Mouse (Mus musculus) adrenal gland, adult 18-20 months (tissue): Measurements from ENCODE around the gene Shroom1. TPM values are rescaled to one million over a fixed set of nuclear protein-coding genes. Genes with fewer than 3 reads are reported as not detected.
A peak's percentile ranks its signal among the peaks of the same experiment; 100 is the strongest.

Experiments
- DNase-seq, 2 experiments: peaks; one replicate each; pipeline ENCODE4 v3.0.0; 2021 to 2022; ENCODE audit warnings: low spot score in 2 of 2
- total RNA-seq, 2 experiments: library from RNA; stranded (reverse); gene quantifications; 1 replicate in 1 of 2; 2 replicates in 1 of 2; pipeline ENCODE4 v1.2.3; 2021

Shroom1 gene
- total RNA-seq, 2 experiments from 2014 or later: 3.7 to 10.9 TPM

GRCm38 (mm10) chr11:53478383-53479170, 21.6 kb downstream of the Shroom1 start:
- no peak for DNase-seq

- DNase-seq: no peak
These were observed 22.3 kb downstream of the Shroom1 start for GRCm38 (mm10) chr11:53479171-53479782.

DNA sequence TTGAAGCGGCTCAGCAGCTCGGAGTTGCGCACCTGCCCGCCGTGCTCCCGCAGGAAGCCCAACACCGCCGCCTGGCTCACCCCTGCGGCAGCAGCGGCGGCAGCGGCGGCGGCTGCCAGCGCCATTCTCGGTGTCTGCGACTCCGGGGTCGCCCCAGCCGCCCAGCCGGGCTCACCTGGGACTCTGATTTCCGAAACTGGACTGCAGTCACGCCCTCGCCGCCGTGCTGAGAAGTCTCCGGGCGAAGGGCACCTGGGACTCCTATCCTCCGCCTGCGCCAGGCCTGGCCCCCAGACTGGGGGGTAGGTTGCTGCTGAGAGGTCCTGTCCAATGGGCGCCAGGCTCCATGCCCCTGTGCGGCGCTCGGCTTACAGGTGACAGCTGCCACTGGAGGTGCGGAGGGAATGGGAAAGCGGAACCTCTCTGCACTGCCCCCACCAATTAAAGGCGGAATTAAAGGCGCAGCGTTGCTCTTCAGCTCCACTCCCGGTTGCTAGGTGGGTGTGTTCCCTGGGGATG, 22.8 kb downstream of the Shroom1 start, which contains the start of the genes Gm9945 and Sowaha:
TSS of gene Gm9945 (plus strand) at position 384 of the 519 bp plus-strand sequence.
TSS of gene Sowaha (minus strand) at position 492 of the 519 bp plus-strand sequence.
- DNase-seq: peak in 1 of 2 experiments; percentile 40

DNA sequence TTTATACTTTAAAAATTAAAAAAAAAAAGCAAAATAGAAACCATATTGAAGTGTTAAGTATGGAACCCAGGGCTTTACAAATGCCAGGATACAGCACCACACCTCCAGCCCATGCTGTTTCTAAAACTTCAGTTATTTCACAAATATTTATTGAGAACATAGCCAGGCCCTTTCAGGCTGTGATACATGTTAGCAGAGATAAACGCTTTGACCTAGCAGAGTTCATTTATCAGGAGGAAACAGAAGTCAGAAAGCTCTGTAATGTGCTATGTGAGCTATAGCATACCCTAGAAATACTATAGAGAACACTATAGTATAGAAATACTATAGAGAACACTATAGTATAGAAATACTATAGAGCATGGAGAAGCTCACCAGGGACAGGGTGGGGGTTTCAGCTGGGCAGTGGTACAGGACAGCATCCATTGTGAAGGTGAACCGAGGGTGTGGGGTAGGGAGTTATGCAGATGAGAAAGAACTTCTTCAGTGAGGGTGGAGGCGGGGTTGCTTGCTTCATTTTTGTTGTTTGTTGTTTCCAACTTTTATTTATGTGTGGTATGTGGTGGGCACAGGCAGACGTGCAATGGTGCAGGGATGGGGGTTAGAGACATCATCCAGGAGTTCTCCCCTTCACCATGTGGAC, 24.2 kb downstream of the Shroom1 start:
- DNase-seq: no peak

- DNase-seq: no peak
These were observed 26.3 kb downstream of the Shroom1 start for GRCm38 (mm10) chr11:53483159-53483891.

GRCm38 (mm10) chr11:53485719-53486118, 28.7 kb downstream of the Shroom1 start:
- DNase-seq: no peak

- DNase-seq: no peak
These were observed 29.3 kb downstream of the Shroom1 start for GRCm38 (mm10) chr11:53486351-53486750.

DNA sequence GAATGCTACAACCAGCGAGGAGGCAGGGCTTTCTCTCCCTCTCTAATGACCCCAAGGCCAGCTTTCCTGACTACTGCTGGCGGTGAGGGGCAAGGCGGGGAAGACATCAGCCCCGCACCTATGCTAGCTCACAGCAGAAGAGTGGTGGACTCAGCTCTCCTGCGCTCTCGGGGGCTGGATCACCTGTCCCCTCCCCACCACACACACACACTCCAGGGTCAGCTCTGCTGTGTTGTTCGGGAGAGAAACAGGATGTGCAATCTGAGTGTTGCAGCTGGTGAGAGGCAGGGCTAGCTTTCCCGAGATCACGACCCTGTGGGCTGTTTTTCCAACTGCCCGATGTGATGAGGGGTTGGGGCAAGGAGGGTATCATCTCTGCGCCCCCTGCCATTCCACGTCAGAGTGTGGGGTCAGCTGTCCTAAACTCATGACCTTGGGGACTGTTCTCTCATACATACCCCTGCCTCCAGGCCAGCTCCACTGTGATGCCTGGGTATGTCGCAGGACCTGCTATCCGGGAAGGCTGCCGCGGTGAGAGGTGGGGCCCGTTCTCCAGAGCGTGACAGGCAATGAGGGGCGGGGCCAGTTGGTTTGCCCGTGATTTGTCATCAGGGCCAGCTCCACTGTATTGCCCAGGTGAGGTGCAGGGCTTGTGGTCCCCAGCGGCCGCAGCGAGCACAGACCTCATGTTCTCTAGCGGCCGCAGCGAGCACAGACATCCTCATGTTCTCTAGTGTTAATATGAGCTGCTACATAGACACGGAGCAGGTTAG, 30.0 kb downstream of the Shroom1 start:
- DNase-seq: no peak

- DNase-seq: no peak
These were observed 32.0 kb downstream of the Shroom1 start for GRCm38 (mm10) chr11:53489007-53489406.

DNA sequence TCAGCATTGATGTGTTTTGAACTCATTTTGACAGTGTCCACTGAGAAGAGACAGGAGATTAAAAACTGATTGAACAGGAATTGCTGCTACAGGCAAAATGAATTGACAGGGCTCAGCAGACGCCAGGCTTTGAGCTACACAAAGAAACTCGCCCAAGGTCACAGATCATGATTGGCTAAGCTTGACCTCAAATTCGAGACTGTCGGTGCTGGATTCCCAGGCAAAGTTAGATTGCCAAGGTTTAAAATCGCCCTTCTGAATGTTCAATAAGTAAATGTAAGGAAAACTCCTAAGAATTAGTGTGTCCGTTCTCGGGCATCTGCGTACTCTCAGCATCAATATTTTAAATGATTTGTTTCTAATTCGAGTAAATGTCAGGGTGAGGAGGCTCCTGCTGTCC, 32.4 kb downstream of the Shroom1 start:
- DNase-seq: no peak

DNA sequence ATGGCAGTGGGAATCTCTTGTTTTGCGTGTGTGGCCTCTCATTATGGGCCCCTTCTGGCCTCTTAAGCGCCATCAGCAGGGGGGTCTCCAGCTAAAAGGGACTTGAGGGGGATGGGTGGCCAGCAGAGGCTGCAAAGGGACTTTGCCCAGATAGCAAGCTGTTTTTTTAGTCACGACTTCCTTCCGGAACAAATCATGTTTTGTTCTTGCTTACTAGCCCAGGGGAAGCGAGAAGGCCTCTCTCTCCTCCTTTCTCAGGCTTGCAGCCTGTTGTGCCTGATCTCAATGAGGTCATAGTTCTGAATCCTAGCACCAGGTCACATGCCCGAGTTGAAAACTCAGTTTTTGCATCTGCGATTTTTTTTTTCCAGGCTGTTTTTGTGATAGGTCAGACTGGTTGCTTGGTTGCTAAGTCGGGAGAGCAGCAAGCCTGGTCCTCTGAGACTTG, 35.0 kb downstream of the Shroom1 start:
- DNase-seq: no peak

DNA sequence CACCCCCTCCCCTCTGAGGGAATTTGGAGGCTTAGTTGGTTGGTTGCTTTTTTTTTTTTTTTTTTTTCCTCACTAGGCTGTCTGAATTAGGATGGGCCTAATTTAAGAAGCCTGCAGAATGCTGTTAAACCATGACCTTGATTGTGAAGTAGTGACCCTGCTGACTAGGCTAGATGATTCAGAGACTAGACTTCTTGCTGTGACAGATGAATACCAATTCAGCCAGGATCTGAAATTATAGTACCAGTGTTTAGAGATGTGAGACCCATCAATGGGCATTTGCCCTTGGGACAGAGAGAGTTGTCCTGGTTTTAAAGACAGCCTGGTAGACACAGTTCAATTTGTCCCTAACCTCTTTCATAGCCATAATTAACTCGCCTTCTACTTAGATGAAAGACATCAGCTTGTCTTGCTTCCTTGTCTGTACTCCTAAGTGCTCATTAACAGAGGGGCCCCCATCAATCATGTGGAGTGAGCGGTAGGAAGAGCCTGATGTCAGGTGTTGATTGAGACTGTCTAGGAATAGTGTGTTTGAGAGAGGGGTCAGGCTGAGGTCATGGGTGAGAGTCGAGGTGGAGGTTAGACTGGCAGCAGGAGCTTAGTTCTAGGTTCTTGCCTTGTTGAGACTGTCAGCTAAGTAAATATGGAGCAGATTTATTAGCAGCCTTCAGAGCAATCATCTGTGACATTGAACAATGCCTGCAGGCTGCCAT, 36.4 kb downstream of the Shroom1 start:
- DNase-seq: no peak

- no peak for DNase-seq
These were observed 38.4 kb downstream of the Shroom1 start for GRCm38 (mm10) chr11:53495417-53495816.

- no peak for DNase-seq
These were observed 39.9 kb downstream of the Shroom1 start for GRCm38 (mm10) chr11:53496946-53497345.

DNA sequence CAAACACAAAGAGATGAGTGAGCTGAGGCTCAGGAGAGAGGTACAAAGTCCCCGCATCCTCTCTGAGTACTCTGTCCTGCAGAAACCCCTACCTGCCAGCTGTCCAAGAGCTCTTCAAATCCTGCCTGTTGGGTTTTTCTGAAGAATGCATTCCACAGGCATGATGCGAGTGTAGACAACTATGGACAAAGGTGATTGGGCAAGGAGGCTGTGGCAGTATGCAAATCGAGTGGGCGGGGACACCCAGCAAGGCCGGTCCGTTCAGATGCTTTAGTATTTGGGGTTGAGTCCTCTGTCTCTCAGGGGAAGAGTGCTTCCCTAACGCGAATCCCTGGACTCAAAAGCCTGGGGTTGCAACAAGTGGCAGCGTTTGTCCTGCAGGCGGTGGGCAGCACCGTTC, 43.6 kb downstream of the Shroom1 start:
- DNase-seq: no peak

DNA sequence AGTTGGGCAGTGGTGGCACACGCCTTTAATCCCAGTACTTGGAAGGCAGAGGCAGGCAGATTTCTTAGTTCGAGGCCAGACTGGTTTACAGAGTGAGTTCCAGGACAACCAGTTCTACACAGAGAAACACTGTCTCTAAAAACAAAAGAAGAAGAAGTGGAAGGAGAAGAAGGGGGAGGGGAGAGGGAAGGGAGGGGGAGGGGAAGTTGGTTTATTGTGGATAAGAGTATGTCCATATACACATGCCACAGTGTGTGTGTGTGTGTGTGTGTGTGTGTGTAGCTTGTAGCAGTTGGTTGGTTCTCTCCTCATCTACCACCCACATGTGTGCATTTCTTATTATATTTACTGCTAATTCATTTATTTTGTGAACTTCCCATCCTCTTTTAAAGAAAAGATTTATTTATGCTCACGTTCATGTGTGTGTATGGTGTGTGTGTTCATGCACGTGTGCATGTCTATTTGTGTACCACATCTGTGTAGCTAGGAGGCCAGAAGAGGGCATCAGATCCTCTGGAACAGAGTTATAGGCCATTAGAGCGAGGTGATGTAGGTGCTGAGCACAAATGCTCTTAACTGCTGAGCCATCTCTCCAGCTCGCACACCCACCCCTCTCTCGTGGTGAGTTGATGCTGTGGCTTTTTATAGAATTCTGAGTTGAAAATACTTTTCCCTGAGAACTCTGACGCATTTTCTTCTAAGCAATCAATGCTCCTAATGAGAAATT, 45.2 kb downstream of the Shroom1 start:
- DNase-seq: no peak

DNA sequence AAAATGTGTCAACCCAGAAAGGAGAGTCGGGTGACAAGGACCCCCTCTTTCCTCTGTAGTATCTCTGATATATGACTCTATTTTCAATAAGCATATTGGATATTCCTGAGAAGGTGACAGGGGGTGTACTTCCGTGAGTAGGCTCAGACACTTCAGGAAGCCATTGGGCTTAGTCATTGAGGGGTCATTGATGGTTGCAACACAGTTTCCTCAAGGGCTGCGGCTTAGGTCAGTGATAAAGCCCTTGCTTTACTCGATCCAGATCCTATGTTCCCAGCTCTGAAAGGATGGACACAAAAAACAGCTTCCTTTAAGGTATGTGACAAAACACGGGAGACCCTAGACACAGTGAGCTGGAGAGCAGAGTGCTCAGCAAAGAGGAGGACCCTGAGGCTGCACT, 46.7 kb downstream of the Shroom1 start:
- no peak for DNase-seq

DNA sequence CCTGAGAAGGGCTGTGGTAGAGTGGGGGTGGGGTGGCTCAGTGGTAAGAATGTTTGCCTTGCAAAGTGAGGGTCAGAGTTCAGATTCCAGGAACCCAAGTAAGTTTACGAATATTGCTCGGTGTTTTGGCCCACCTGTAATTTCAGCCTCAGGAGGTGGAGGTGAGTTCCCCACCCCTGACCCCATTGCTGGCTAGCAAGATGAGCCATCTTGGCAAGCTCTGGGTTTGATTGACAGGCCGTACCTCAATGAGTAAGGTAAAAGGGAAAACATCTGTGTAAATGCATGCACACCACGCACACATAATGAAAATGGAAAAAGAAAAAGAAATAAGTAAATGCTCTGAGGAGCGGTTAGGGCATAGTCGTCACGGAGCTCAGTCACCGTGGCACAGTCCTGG, 47.4 kb downstream of the Shroom1 start:
- no peak for DNase-seq
